Mouse (Mus musculus) stomach, embryonic 15.5 days (tissue): ENCODE data around the gene Tbc1d12. TPM values are rescaled to one million over a fixed set of nuclear protein-coding genes. Genes with fewer than 3 reads are reported as not detected.
"Not testable (repeated sequence)": the region's sequence is repeated elsewhere in the genome, so short reads cannot be mapped to it uniquely, and the experiment has no call there.

Experiments used
- ATAC-seq: fragments of 200-750 bp; cut with Nextera tagmentation; 2 replicates; pipeline ENCODE4 v1.8.0; 2017; ENCODE audit warnings: low read depth, moderate number of reproducible peaks, moderate TSS enrichment; ENCODE audit not compliant: insufficient read depth, low FRiP score
- H3K27ac ChIP-seq: fragments of 300-500 bp; sonication (generic); 2 replicates; pipeline ENCODE4 v1.5.1; 2015; ENCODE audit warnings: mild to moderate bottlenecking, inconsistent platforms
- H3K27me3 ChIP-seq: fragments of 300-500 bp; sonication (generic); replicated peaks from 2 replicates; pipeline ENCODE4 v1.6.1; 2015; ENCODE audit warnings: inconsistent platforms
- H3K36me3 ChIP-seq: fragments of 300-500 bp; sonication (generic); 2 replicates; pipeline ENCODE4 v1.6.1; 2015; ENCODE audit warnings: inconsistent platforms
- H3K4me1 ChIP-seq: fragments of 300-500 bp; sonication (generic); 2 replicates; pipeline ENCODE4 v1.6.1; 2015; ENCODE audit warnings: inconsistent platforms
- H3K4me2 ChIP-seq: fragments of 300-500 bp; sonication (generic); 2 replicates; pipeline ENCODE4 v1.6.1; 2015; ENCODE audit warnings: mild to moderate bottlenecking, inconsistent platforms
- H3K4me3 ChIP-seq: fragments of 300-500 bp; sonication (generic); replicated peaks from 2 replicates; pipeline ENCODE4 v1.5.1; 2015; ENCODE audit warnings: inconsistent platforms
- H3K9ac ChIP-seq: fragments of 300-500 bp; sonication (generic); 2 replicates; pipeline ENCODE4 v1.6.1; 2015; ENCODE audit warnings: inconsistent platforms
- H3K9me3 ChIP-seq: fragments of 300-500 bp; sonication (generic); 2 replicates; pipeline ENCODE4 v1.6.1; 2016; ENCODE audit warnings: inconsistent platforms
- WGBS: fragments of 180-500 bp; shearing (Covaris S2); methylation state at CpG from one replicate; pipeline ENCODE4 v1.1.7; 2015; 5-methylcytosine and 5-hydroxymethylcytosine counted together
- polyA plus RNA-seq: library from polyadenylated mRNA; unstranded; fragments of >200 nt; fragmentation: Nextera tagmentation; extraction: Ambion mirVana; gene quantifications from 2 replicates; pipeline ENCODE4 v1.2.1, GENCODE M21; 2015

The Tbc1d12 gene
- polyA plus RNA-seq, 1 experiment from 2014 or later, result 2.6 TPM

- no peak for ATAC-seq
- Histone ChIP-seq H3K4me2 (peak overlapping the region; percentile 73), H3K36me3 (no peaks in the 10 kb centered on the region), H3K9ac (no peak overlapping the region), H3K27ac (peak overlapping the region; percentile 48; the same call in 1 of the 2 replicates), H3K9me3 (no peaks in the 10 kb centered on the region), H3K27me3 (no peaks in the 10 kb centered on the region), H3K4me1 (no peaks in the 10 kb centered on the region), H3K4me3 (peak overlapping the region; percentile 81)
- WGBS, result 16% methylated on average over 10 of the region's 10 CpGs
Observed at GRCm38 (mm10) chr19:38836084-38836437, 318 bp upstream of the Tbc1d12 start.

GRCm38 (mm10) chr19:38837171-38837641 is 827 bp downstream of the Tbc1d12 start:
- ATAC-seq, result peak; percentile 16
- peak overlapping the region; percentile 73 for H3K4me2 ChIP-seq
- WGBS, result under 1% methylated on average over 54 of the region's 54 CpGs
- peak overlapping the region; percentile 81 for H3K4me3 ChIP-seq
- H3K9ac ChIP-seq, result peak overlapping the region; percentile 66
- H3K36me3 ChIP-seq, result no peaks in the 10 kb centered on the region
- no peaks in the 10 kb centered on the region for H3K4me1 ChIP-seq
- peak overlapping the region; percentile 86 for H3K27ac ChIP-seq
- no peaks in the 10 kb centered on the region for H3K27me3 ChIP-seq
- no peaks in the 10 kb centered on the region for H3K9me3 ChIP-seq

- WGBS, result 74% methylated on average over 5 of the region's 5 CpGs
- no peaks in the 10 kb centered on the region for H3K27me3 ChIP-seq
- H3K9ac ChIP-seq, result no peak overlapping the region
- no peaks in the 10 kb centered on the region for H3K4me1 ChIP-seq
- no peak overlapping the region for H3K4me2 ChIP-seq
- ATAC-seq, result no peak
- H3K27ac ChIP-seq, result no peak overlapping the region
- no peak overlapping the region for H3K4me3 ChIP-seq
- H3K9me3 ChIP-seq, result no peaks in the 10 kb centered on the region
- H3K36me3 ChIP-seq, result no peaks in the 10 kb centered on the region
Observed at GRCm38 (mm10) chr19:38844817-38845216, 8.4 kb downstream of the Tbc1d12 start.

- WGBS, result 63% methylated on average over 2 of the region's 2 CpGs
- no peaks in the 10 kb centered on the region for H3K9me3 ChIP-seq
- ATAC-seq, result no peak
Observed at GRCm38 (mm10) chr19:38846373-38846772, 10.0 kb downstream of the Tbc1d12 start.

GRCm38 (mm10) chr19:38858224-38858623 is 21.8 kb downstream of the Tbc1d12 start:
- Histone ChIP-seq H3K9ac (no peak overlapping the region), H3K4me2 (no peak overlapping the region), H3K4me3 (no peak overlapping the region), H3K27ac (no peak overlapping the region), H3K9me3 (no peaks in the 10 kb centered on the region), H3K27me3 (no peaks in the 10 kb centered on the region), H3K4me1 (no peaks in the 10 kb centered on the region), H3K36me3 (no peaks in the 10 kb centered on the region)
- WGBS, result 91% methylated on average over 3 of the region's 3 CpGs
- ATAC-seq, result no peak

More at GRCm38 (mm10) chr19:38846373-38846772, 10.0 kb downstream of the Tbc1d12 start:
- Histone ChIP-seq H3K4me3 (no peak overlapping the region), H3K9ac (no peak overlapping the region), H3K4me2 (no peak overlapping the region), H3K4me1 (no peaks in the 10 kb centered on the region), H3K36me3 (no peaks in the 10 kb centered on the region), H3K27ac (no peak overlapping the region), H3K27me3 (no peaks in the 10 kb centered on the region)

- H3K27me3 ChIP-seq, result no peaks in the 10 kb centered on the region
- no peak overlapping the region for H3K4me2 ChIP-seq
- 93% methylated on average over 6 of the region's 6 CpGs for whole genome bisulfite sequencing
- H3K4me3 ChIP-seq, result no peak overlapping the region
- ATAC-seq, result no peak
- no peak overlapping the region for H3K27ac ChIP-seq
- H3K36me3 ChIP-seq, result no peaks in the 10 kb centered on the region
- no peaks in the 10 kb centered on the region for H3K4me1 ChIP-seq
- H3K9me3 ChIP-seq, result no peaks in the 10 kb centered on the region
- no peak overlapping the region for H3K9ac ChIP-seq
Observed at GRCm38 (mm10) chr19:38862523-38862922, 26.1 kb downstream of the Tbc1d12 start.

- H3K27me3 ChIP-seq, H3K4me2 ChIP-seq, H3K4me3 ChIP-seq, H3K9me3 ChIP-seq, H3K36me3 ChIP-seq, H3K9ac ChIP-seq, H3K4me1 ChIP-seq, ATAC-seq, H3K27ac ChIP-seq: not testable (repeated sequence)
- 67% methylated on average over 4 of the region's 8 CpGs for WGBS
Observed at GRCm38 (mm10) chr19:38874825-38875224, 38.4 kb downstream of the Tbc1d12 start.

GRCm38 (mm10) chr19:38880300-38880699 is 43.9 kb downstream of the Tbc1d12 start:
- Histone ChIP-seq H3K4me3 (no peak overlapping the region), H3K4me1 (no peaks in the 10 kb centered on the region), H3K27me3 (no peaks in the 10 kb centered on the region), H3K27ac (no peak overlapping the region), H3K36me3 (no peaks in the 10 kb centered on the region), H3K9ac (no peak overlapping the region), H3K4me2 (no peak overlapping the region), H3K9me3 (no peaks in the 10 kb centered on the region)
- no peak for ATAC-seq

GRCm38 (mm10) chr19:38901146-38902135 is 65.1 kb downstream of the Tbc1d12 start:
- no peak overlapping the region for H3K4me2 ChIP-seq
- no peak overlapping the region for H3K4me3 ChIP-seq
- no peaks in the 10 kb centered on the region for H3K27me3 ChIP-seq
- H3K36me3 ChIP-seq, result no peaks in the 10 kb centered on the region
- H3K9ac ChIP-seq, result no peak overlapping the region
- ATAC-seq, result no peak
- H3K4me1 ChIP-seq, result no peaks in the 10 kb centered on the region
- H3K9me3 ChIP-seq, result no peaks in the 10 kb centered on the region
- WGBS, result 67% methylated on average over 12 of the region's 12 CpGs
- no peak overlapping the region for H3K27ac ChIP-seq

GRCm38 (mm10) chr19:38902501-38902900 is 66.1 kb downstream of the Tbc1d12 start:
- ATAC-seq, result no peak
- H3K36me3 ChIP-seq, result no peaks in the 10 kb centered on the region
- H3K27me3 ChIP-seq, result no peaks in the 10 kb centered on the region
- WGBS, result 86% methylated on average over 5 of the region's 5 CpGs
- H3K9me3 ChIP-seq, result no peaks in the 10 kb centered on the region
- H3K4me3 ChIP-seq, result no peak overlapping the region
- no peak overlapping the region for H3K9ac ChIP-seq
- H3K27ac ChIP-seq, result no peak overlapping the region
- no peak overlapping the region for H3K4me2 ChIP-seq
- H3K4me1 ChIP-seq, result no peaks in the 10 kb centered on the region

- H3K36me3 ChIP-seq, result no peaks in the 10 kb centered on the region
- no peak overlapping the region for H3K9ac ChIP-seq
- no peaks in the 10 kb centered on the region for H3K4me1 ChIP-seq
- H3K4me2 ChIP-seq, result no peak overlapping the region
- 93% methylated on average over 9 of the region's 9 CpGs for WGBS
- no peak overlapping the region for H3K27ac ChIP-seq
- no peaks in the 10 kb centered on the region for H3K9me3 ChIP-seq
- ATAC-seq, result no peak
- H3K4me3 ChIP-seq, result no peak overlapping the region
- no peaks in the 10 kb centered on the region for H3K27me3 ChIP-seq
Observed at GRCm38 (mm10) chr19:38913786-38914185, 77.4 kb downstream of the Tbc1d12 start.

GRCm38 (mm10) chr19:38914926-38915325 is 78.5 kb downstream of the Tbc1d12 start:
- no peak for ATAC-seq
- H3K9me3 ChIP-seq, result no peaks in the 10 kb centered on the region
- no peak overlapping the region for H3K27ac ChIP-seq
- H3K4me2 ChIP-seq, result no peak overlapping the region
- 92% methylated on average over 15 of the region's 15 CpGs for WGBS
- no peak overlapping the region for H3K4me3 ChIP-seq
- no peaks in the 10 kb centered on the region for H3K27me3 ChIP-seq
- no peaks in the 10 kb centered on the region for H3K36me3 ChIP-seq
- H3K4me1 ChIP-seq, result no peaks in the 10 kb centered on the region
- no peak overlapping the region for H3K9ac ChIP-seq
